Mouse (Mus musculus): ENCODE measurements at regions not wholly inside any gene's neighbourhood (a gene's known extent, or its start where the extent isn't known, plus 50 kb on each side); places are given as distances from the start of the nearest gene placed in this dataset.
A peak's percentile ranks its signal among the peaks of the same experiment; 100 is the strongest.

DNA sequence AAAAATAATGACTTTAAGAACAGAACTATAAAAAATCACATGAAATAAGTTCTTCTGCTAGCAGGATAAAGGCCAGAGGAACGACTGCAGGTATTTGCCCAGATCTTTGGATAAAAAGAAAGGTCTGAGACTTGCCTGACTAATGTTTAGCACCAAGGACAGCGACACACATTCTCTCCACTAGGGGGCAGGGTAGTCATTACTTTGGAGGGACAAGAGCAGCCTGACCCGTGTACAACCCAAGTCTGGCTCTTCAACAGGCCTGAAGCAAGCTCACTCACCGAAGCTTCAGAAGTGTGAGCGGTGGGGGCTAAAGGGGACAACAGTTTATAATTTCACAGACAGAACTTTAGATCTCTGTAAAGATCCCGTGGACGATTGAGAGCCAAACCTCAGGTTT is 98.4 kb upstream of the Gm10234 start:
- TF ChIP-seq POLR2A (IDR thresholded peaks at IDR 0.05; ENCODE audit: extremely low read depth, insufficient read depth, low read length) (no peak), CTCF (IDR thresholded peaks at IDR 0.05; ENCODE audit: extremely low read depth, insufficient read depth, low read length) (peak; percentile 93)
